Mouse (Mus musculus) liver, embryonic 14.5 days (tissue): Measurements from ENCODE around the gene Enox1.

Experiments used
- CTCF ChIP-seq: IDR thresholded peaks from 2 replicates; pipeline ENCODE4 v1.5.1; 2016; ENCODE audit warnings: antibody characterized with exemption, low read depth, control low read depth
- EP300 ChIP-seq: IDR thresholded peaks from 2 replicates; pipeline ENCODE4 v1.6.1; 2016; ENCODE audit warnings: antibody characterized with exemption, low read depth

DNA sequence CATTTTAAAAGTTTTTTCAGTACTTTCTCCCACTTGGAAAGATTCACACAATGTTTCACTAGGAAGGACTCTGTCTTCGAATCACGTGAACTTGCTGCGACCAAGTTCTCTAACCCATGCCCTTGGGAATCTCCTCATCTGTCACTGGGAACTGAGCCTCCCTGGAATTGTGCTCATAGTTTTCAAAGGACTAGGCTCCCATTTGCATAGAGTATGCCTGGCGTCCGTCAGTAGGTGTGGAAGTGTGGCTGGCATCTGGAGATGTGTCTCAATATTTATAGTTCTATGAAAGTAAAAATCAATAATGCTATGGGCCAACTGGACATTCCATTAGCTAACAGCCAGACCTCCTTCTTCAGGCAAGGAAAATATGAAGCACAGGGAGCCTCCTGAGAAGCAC is 429.5 kb downstream of the Enox1 start:
- TF ChIP-seq CTCF (no peak), EP300 (no peak)
